Mouse (Mus musculus): ENCODE results near the gene Poll.

- TF ChIP-seq POLR2A (IDR thresholded peaks at IDR 0.05; ENCODE audit: borderline replicate concordance, control insufficient read depth, low read depth, low read length) (no peak), CTCF (IDR thresholded peaks at IDR 0.05; ENCODE audit: control insufficient read depth, insufficient read depth, low read length) (no peak)
Observed at GRCm38 (mm10) chr19:45542061-45542460, 18.3 kb downstream of the Poll start.
